Comparison of ENCODE assay signal across 17 mouse cellular contexts in the genomic region with DNA sequence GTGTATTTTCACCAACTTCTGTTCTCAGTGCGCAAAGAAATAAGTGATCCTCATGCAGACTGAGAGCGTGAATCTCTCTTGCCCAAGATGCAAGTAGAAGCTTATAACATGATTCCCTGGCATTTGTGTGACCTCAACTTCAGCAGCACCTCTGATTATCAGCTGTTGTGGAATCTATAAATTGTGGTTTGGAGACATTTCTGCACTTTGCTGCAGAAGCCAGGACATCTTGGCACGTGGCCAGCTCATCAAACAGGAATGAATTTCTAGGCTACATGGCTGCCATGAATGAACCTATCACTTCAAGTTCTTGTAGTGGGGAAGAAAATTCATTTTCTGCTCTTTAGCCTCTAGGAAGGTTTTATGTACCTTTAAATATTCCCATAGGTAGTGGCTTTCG.
DNase-seq lines count a peak whose midpoint lies in the region; ATAC-seq and TF ChIP-seq lines count a peak whose summit lies in the region.
"Had no signal": no experiment of that assay in that cellular context is flagged by ENCODE, and none has a peak within 500 bp of the region (broad histone marks: within the 10 kb centered on the region; RNA-seq: fewer than 3 reads in every experiment).

No protein-coding gene starts in this region.

- H3K9me3 ChIP-seq in kidney, embryonic 14.5 days (ENCODE audit: control insufficient read depth, low read length), result no peaks in the 10 kb centered on the region
- H3K9me3 ChIP-seq: embryonic facial prominence, embryonic 13.5 days; heart, embryonic 12.5 days; midbrain, embryonic 13.5 days; stomach, embryonic 15.5 days had no signal

- intact Hi-C loops in heart, adult 2 months (cut with DNase I), result no loop called here

- DNase-seq in cerebellum, postnatal 36 days, result peak; percentile 8 to 26
- DNase-seq in cerebellum, adult 9-10 months, result no peak
- DNase-seq in kidney, postnatal 4 days, result peak; percentile 14 to 28
- peak; percentile 12 for DNase-seq in right cerebral cortex, postnatal 4 days
- DNase-seq in right cerebral cortex, postnatal 10 days (ENCODE audit: low spot score in 2 of 2), result no peak
- DNase-seq in mesoderm, embryonic 11.5 days (ENCODE audit: low read depth, low spot score), result peak; percentile 18
- no peak for DNase-seq in heart, adult 2 months
- DNase-seq: gastrocnemius, postnatal 36 days; kidney, adult 2 months; lung, adult 2 months; thymus, postnatal 14 days had no signal

- H3K27ac ChIP-seq in kidney, embryonic 14.5 days (ENCODE audit: low read depth, low read length), result no peak overlapping the region
- H3K27ac ChIP-seq in heart, adult 2 months, result no peak overlapping the region
- H3K27ac ChIP-seq: embryonic facial prominence, embryonic 13.5 days; macrophage; midbrain, embryonic 13.5 days; stomach, embryonic 15.5 days had no signal

- no peak overlapping the region for H3K9ac ChIP-seq in kidney, embryonic 14.5 days (ENCODE audit: low read depth, low read length)
- no peak overlapping the region for H3K9ac ChIP-seq in heart, adult 2 months (ENCODE audit: low read depth, low read length)
- H3K9ac ChIP-seq: embryonic facial prominence, embryonic 13.5 days; heart, embryonic 12.5 days; midbrain, embryonic 13.5 days; stomach, embryonic 15.5 days had no signal

- no peaks in the 10 kb centered on the region for H3K79me2 ChIP-seq in heart, adult 2 months (replicated peaks; ENCODE audit: control insufficient read depth, insufficient read depth, low read length)

- H3K36me3 ChIP-seq in kidney, embryonic 14.5 days (ENCODE audit: control insufficient read depth, insufficient read depth, low read length), result no peaks in the 10 kb centered on the region
- H3K36me3 ChIP-seq in heart, adult 2 months (ENCODE audit: control insufficient read depth, insufficient read depth, low read length), result no peaks in the 10 kb centered on the region
- H3K36me3 ChIP-seq: embryonic facial prominence, embryonic 13.5 days; heart, embryonic 12.5 days; midbrain, embryonic 13.5 days; stomach, embryonic 15.5 days had no signal

- H3K27me3 ChIP-seq in kidney, embryonic 14.5 days (ENCODE audit: control insufficient read depth, insufficient read depth, low read length), result no peaks in the 10 kb centered on the region
- no peaks in the 10 kb centered on the region for H3K27me3 ChIP-seq in heart, adult 2 months (ENCODE audit: control insufficient read depth, insufficient read depth, low read length)
- H3K27me3 ChIP-seq: embryonic facial prominence, embryonic 13.5 days; heart, embryonic 12.5 days; midbrain, embryonic 13.5 days; stomach, embryonic 15.5 days had no signal

- no peak for TF ChIP-seq POLR2A in heart, adult 2 months (IDR thresholded peaks at IDR 0.05; ENCODE audit: insufficient read depth, low read depth, low read length)

- no peak overlapping the region for H3K4me3 ChIP-seq in kidney, embryonic 14.5 days (ENCODE audit: low read length)
- H3K4me3 ChIP-seq in heart, adult 2 months, result no peak overlapping the region
- H3K4me3 ChIP-seq: embryonic facial prominence, embryonic 13.5 days; heart, embryonic 12.5 days; midbrain, embryonic 13.5 days; stomach, embryonic 15.5 days had no signal

- TF ChIP-seq EP300 in heart, adult 2 months (IDR thresholded peaks at IDR 0.05; ENCODE audit: insufficient read depth, low read depth, low read length), result no peak

- no peak for ATAC-seq in kidney, embryonic 14.5 days (ENCODE audit: low FRiP score, low TSS enrichment)
- ATAC-seq: midbrain, embryonic 13.5 days had no signal

- H3K4me2 ChIP-seq in kidney, embryonic 14.5 days (replicated peaks; ENCODE audit: low read depth, low read length), result no peak overlapping the region
- H3K4me2 ChIP-seq: embryonic facial prominence, embryonic 13.5 days; heart, embryonic 12.5 days; midbrain, embryonic 13.5 days; stomach, embryonic 15.5 days had no signal

- no peak for TF ChIP-seq CTCF in heart, adult 2 months (IDR thresholded peaks at IDR 0.05)

- WGBS in kidney, embryonic 14.5 days, result 87% methylated on average over 4 of the region's 4 CpGs
- 80% methylated on average over 4 of the region's 4 CpGs for WGBS in heart, adult 2 months

- H3K4me1 ChIP-seq in kidney, embryonic 14.5 days (ENCODE audit: control insufficient read depth, insufficient read depth, low read length), result no peaks in the 10 kb centered on the region
- H3K4me1 ChIP-seq in heart, adult 2 months (ENCODE audit: control insufficient read depth, insufficient read depth, low read length), result no peaks in the 10 kb centered on the region
- H3K4me1 ChIP-seq: embryonic facial prominence, embryonic 13.5 days; heart, embryonic 12.5 days; midbrain, embryonic 13.5 days; stomach, embryonic 15.5 days had no signal

Comparison
In these comparisons a context has a peak if more than half of its experiments do, and no peak if none do; other contexts are left out.
1. DNase-seq: peak in cerebellum, postnatal 36 days (2 of 2), kidney, postnatal 4 days (2 of 2), right cerebral cortex, postnatal 4 days (single experiment) and mesoderm, embryonic 11.5 days (single experiment); none in cerebellum, adult 9-10 months (single experiment), right cerebral cortex, postnatal 10 days (0 of 2) and heart, adult 2 months (0 of 2).